Mouse (Mus musculus) layer of hippocampus, postnatal 25 days (tissue): ENCODE measurements at regions not wholly inside any gene's neighbourhood (a gene's known extent, or its start where the extent isn't known, plus 50 kb on each side); places are given as distances from the start of the nearest gene placed in this dataset.
A peak's percentile ranks its signal among the peaks of the same experiment; 100 is the strongest.

ENCODE experiments used
- DNase-seq, 2 experiments: peaks; one replicate each; pipeline ENCODE4 v3.0.0; 2022; ENCODE audit warnings: mixed read lengths in 2 of 2, low spot score in 1 of 2; ENCODE audit errors: extremely low spot score in 1 of 2

GRCm38 (mm10) chr19:27021930-27022329, 136.2 kb downstream of the Gm815 start:
- no peak for DNase-seq

- no peak for DNase-seq
Observed at GRCm38 (mm10) chr19:27022917-27023316, 137.2 kb downstream of the Gm815 start.

GRCm38 (mm10) chr19:27028834-27029233, 143.2 kb downstream of the Gm815 start:
- no peak for DNase-seq

GRCm38 (mm10) chr19:27031030-27031700, 145.5 kb downstream of the Gm815 start:
- DNase-seq, result no peak

- DNase-seq, result no peak
Observed at GRCm38 (mm10) chr19:27032621-27033020, 146.9 kb downstream of the Gm815 start.

GRCm38 (mm10) chr19:27038298-27038697, 152.6 kb downstream of the Gm815 start:
- no peak for DNase-seq

GRCm38 (mm10) chr19:27040321-27041025, 154.8 kb downstream of the Gm815 start:
- no peak for DNase-seq

- DNase-seq, result peak; percentile 40 to 59
Observed at GRCm38 (mm10) chr19:27066449-27067181, 149.7 kb upstream of the Vldlr start.

GRCm38 (mm10) chr19:27073281-27073680, 143.0 kb upstream of the Vldlr start:
- DNase-seq, result no peak

- DNase-seq, result no peak
Observed at GRCm38 (mm10) chr19:27075019-27075418, 141.3 kb upstream of the Vldlr start.

GRCm38 (mm10) chr19:27076920-27077512, 139.3 kb upstream of the Vldlr start:
- DNase-seq, result no peak

- DNase-seq, result no peak
Observed at GRCm38 (mm10) chr19:27087344-27087743, 128.9 kb upstream of the Vldlr start.

GRCm38 (mm10) chr19:27087833-27088232, 128.5 kb upstream of the Vldlr start:
- DNase-seq, result no peak

- no peak for DNase-seq
Observed at GRCm38 (mm10) chr19:27089099-27089498, 127.2 kb upstream of the Vldlr start.

- no peak for DNase-seq
Observed at GRCm38 (mm10) chr19:27091603-27092002, 124.7 kb upstream of the Vldlr start.

GRCm38 (mm10) chr19:27094777-27095478, 121.4 kb upstream of the Vldlr start:
- no peak for DNase-seq

- DNase-seq, result no peak
Observed at GRCm38 (mm10) chr19:27099921-27100320, 116.4 kb upstream of the Vldlr start.

- no peak for DNase-seq
Observed at GRCm38 (mm10) chr19:27110437-27110836, 105.8 kb upstream of the Vldlr start.

- no peak for DNase-seq
Observed at GRCm38 (mm10) chr19:27120876-27121275, 95.4 kb upstream of the Vldlr start.

GRCm38 (mm10) chr19:27122348-27122747, 93.9 kb upstream of the Vldlr start:
- no peak for DNase-seq
